Mouse (Mus musculus): ENCODE measurements around the gene Exoc7. TPM values are rescaled to one million over a fixed set of nuclear protein-coding genes. Genes with fewer than 3 reads are reported as not detected.
"Not testable (repeated sequence)": the region's sequence is repeated elsewhere in the genome, so short reads cannot be mapped to it uniquely, and the experiment has no call there.

Gene Exoc7
- polyA plus RNA-seq, 1 experiment from 2014 or later, result 73.3 TPM

DNA sequence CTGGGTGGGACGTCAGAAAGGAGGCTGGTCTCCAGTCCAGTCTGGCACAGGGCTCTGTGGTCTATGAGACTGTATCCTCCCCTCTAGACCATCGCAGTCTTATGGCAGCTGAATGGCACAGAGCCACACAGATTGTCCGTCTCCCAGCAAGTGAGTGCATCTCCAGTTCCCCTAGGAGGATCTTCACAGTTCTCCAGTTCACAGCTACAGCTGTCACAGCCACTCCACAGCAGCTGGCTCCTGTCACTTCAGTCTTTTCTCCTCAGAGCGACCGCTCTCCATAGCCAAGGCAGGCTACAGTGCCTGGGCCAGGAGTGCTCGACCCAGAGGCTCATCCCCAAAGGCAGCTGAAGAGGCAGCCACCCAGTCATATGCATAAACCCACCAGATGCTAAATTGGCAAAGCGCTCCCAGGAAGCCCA, 21.3 kb downstream of the Exoc7 start:
- Histone ChIP-seq H3K4me3 (replicated peaks) (no peak overlapping the region), H3K4me1 (peaks cover 7% of the 10 kb centered on the region), H3K27ac (no peak overlapping the region), H3K27me3 (peaks cover 52% of the 10 kb centered on the region), H3K9me3 (0 out of 2 replicates have a peak, but pooled peaks cover 4% of the 10 kb centered on the region), H3K9ac (no peak overlapping the region), H3K4me2 (no peak overlapping the region), H3K36me3 (replicated peaks) (peaks cover 37% of the 10 kb centered on the region)
- 83% methylated on average over 7 of the region's 7 CpGs for WGBS
- no peak for ATAC-seq (ENCODE audit: low FRiP score)

DNA sequence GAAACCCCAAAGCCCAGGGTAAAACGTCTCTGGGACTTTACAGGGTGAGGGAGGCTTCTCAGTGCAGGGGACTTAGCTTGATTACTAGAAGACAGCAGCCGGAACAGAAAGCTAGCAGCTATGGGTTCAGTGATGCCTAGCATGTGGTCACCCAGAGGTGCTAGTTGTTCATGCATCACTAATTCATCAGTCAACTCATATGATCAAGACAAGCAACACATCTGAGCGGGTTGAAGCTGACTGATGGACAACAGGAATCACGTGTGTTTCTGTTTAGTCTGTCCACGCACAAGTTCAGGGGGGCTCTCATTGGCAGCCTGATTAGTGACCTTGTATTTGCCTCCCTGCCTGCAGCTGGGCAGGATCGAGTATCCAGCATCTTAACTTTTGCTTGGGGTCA, 23.1 kb downstream of the Exoc7 start:
- Histone ChIP-seq H3K27me3 (peaks cover 65% of the 10 kb centered on the region), H3K4me2 (no peak overlapping the region), H3K36me3 (replicated peaks) (peaks cover 19% of the 10 kb centered on the region), H3K9ac (no peak overlapping the region), H3K9me3 (0 out of 2 replicates have a peak, but pooled peaks cover 4% of the 10 kb centered on the region), H3K27ac (no peak overlapping the region), H3K4me1 (peaks cover 7% of the 10 kb centered on the region), H3K4me3 (replicated peaks) (no peak overlapping the region)
- ATAC-seq (ENCODE audit: low FRiP score), result no peak
- 58% methylated on average over 6 of the region's 6 CpGs for WGBS

DNA sequence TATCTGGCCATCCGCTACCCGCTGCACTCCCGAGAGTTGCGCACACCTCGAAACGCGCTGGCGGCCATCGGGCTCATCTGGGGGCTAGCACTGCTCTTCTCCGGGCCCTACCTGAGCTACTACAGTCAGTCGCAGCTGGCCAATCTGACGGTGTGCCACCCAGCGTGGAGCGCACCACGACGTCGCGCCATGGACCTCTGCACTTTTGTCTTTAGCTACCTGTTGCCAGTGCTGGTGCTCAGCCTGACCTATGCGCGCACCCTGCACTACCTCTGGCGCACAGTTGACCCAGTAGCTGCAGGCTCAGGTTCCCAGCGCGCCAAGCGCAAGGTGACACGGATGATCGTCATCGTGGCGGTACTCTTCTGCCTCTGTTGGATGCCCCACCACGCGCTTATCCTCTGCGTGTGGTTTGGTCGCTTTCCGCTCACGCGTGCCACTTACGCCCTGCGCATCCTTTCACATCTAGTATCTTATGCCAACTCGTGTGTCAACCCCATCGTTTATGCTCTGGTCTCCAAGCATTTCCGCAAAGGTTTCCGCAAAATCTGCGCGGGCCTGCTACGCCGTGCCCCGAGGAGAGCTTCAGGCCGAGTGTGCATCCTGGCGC, 24.0 kb downstream of the Exoc7 start:
- H3K9ac ChIP-seq, result no peak overlapping the region
- H3K9me3 ChIP-seq, result 0 out of 2 replicates have a peak, but pooled peaks cover 4% of the 10 kb centered on the region
- no peak overlapping the region for H3K4me3 ChIP-seq (replicated peaks)
- 10% methylated on average over 48 of the region's 48 CpGs for WGBS
- peaks cover 65% of the 10 kb centered on the region for H3K27me3 ChIP-seq
- peaks cover 7% of the 10 kb centered on the region for H3K4me1 ChIP-seq
- no peak for ATAC-seq (ENCODE audit: low FRiP score)
- peaks cover 9% of the 10 kb centered on the region; the same call in 1 of the 2 replicates for H3K36me3 ChIP-seq (replicated peaks)
- H3K4me2 ChIP-seq, result no peak overlapping the region
- H3K27ac ChIP-seq, result no peak overlapping the region

DNA sequence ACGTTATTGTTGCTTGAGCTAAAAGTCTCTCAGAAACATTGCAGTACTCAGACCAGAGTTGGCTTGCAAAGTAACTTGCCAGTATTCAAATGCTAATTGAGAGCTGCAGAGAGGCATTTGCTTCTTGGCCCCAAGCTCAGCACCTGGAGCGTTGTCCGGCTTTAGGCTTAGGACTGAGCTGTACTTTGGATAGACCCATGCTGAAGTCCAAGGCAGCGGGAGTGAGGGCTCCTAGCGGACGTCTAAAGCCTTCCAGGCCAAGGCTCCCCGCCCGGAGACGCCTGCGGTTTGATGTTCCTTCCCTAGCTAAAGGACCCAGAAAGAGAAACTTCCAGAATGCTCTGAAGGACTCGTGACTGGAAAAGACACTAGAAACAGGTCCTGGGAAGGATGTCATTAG, 24.9 kb downstream of the Exoc7 start:
- H3K9ac ChIP-seq, result no peak overlapping the region
- H3K9me3 ChIP-seq, result 0 out of 2 replicates have a peak, but pooled peaks cover 4% of the 10 kb centered on the region
- H3K27ac ChIP-seq, result no peak overlapping the region
- H3K27me3 ChIP-seq, result peaks cover 65% of the 10 kb centered on the region
- H3K4me2 ChIP-seq, result no peak overlapping the region
- no peaks in the 10 kb centered on the region for H3K36me3 ChIP-seq (replicated peaks)
- WGBS, result 2% methylated on average over 11 of the region's 11 CpGs
- H3K4me3 ChIP-seq (replicated peaks), result peak overlapping the region; percentile 5
- ATAC-seq (ENCODE audit: low FRiP score), result no peak
- peaks cover 7% of the 10 kb centered on the region for H3K4me1 ChIP-seq

DNA sequence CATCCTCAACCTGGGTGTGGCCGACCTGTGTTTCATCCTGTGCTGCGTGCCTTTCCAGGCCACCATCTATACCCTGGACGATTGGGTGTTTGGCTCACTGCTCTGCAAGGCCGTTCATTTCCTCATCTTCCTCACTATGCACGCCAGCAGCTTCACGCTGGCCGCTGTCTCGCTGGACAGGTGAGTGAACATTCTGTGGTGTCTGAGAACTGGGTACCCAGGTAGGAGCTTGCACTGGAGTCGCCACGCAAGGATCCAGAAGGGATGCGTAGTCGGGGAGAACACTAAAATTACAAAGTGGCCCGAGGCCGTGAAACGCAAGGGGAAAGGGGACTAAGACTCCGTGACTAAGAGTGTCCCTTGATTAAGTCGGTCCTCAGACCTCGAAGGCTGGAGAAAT, 25.4 kb downstream of the Exoc7 start:
- Histone ChIP-seq H3K9ac (no peak overlapping the region), H3K27ac (no peak overlapping the region), H3K4me3 (replicated peaks) (peak overlapping the region; percentile 32), H3K4me1 (peaks cover 7% of the 10 kb centered on the region), H3K4me2 (peak overlapping the region; percentile 48), H3K27me3 (peaks cover 65% of the 10 kb centered on the region), H3K9me3 (0 out of 2 replicates have a peak, but pooled peaks cover 4% of the 10 kb centered on the region), H3K36me3 (replicated peaks) (no peaks in the 10 kb centered on the region)
- WGBS, result 1% methylated on average over 18 of the region's 18 CpGs
- no peak for ATAC-seq (ENCODE audit: low FRiP score)

DNA sequence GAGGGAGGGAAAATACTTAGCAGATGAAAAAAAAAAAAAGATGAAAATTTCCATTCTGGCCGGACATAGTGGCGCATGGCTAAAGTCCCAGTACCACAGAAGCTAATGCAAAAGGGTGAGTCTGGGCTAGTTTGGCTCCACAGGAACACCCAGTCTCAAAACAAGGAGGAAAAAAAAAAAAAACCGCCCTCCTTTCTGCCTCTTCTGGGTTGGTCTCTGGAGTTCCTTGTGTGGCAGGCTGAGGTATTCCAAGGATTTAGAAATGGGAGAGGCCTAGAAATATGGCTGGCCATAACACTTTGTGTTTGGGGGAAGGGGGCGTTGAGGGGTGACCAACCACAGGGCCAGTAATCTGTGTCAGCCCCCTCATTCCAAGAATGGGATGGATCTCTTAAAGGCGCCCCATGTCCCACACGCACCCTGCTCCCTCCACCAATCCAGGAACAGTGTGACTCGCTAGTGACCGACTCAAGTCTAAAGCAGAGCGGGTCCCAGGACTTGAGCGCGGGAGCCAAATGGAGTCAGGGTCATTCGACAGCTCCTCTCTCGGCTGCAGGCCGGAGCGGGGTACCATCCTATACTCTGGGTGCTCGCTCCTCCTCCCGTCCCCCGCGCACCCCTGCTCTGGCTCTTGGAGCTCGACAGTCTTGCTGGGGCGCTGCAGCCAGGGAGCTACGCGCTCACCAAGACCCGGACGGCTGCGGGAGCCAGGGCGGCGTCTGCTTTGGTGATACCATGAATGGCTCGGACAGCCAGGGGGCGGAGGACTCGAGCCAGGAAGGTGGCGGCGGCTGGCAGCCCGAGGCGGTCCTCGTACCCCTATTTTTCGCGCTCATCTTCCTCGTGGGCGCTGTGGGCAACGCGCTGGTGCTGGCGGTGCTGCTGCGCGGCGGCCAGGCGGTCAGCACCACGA, 26.0 kb downstream of the Exoc7 start, which contains the start of gene Galr2:
Gene Galr2 (plus strand): TSS at position 189 of the 913 bp plus-strand sequence.
- peak within 1 kb of the TSS; percentile 32 for H3K4me3 ChIP-seq (replicated peaks)
- H3K9me3 ChIP-seq, result 0 out of 2 replicates have a peak, but pooled peaks cover 4% of the 10 kb centered on the region
- peaks cover 64% of the 10 kb centered on the region for H3K27me3 ChIP-seq
- H3K9ac ChIP-seq, result 0 out of 2 replicates have a peak within 1 kb of the TSS, but pooled peaks have one; percentile 12
- no peak for ATAC-seq (ENCODE audit: low FRiP score)
- H3K36me3 ChIP-seq (replicated peaks), result no peaks in the 10 kb centered on the region
- H3K4me2 ChIP-seq, result peak within 1 kb of the TSS; percentile 48
- H3K4me1 ChIP-seq, result peaks cover 7% of the 10 kb centered on the region
- WGBS, result 6% methylated on average over 48 of the region's 48 CpGs
- no peak within 1 kb of the TSS for H3K27ac ChIP-seq

DNA sequence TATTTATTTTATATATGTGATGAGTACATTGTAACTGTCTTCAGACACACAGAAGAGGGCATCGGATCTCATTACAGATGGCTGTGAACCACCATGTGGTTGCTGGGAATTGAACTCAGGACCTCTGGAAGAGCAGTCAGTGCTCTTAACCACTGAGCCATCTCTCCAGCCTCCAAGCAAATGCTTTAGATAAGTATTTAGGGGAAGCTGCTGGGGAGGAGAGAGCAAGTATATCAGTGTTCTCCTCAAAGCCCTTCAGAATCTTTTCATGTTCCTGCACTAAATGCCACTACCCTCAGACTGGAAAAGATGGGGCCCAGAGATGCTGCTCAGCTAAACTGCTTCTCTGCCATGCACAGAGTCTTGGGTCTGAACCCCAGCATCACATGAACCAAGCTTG, 29.8 kb downstream of the Exoc7 start:
- Histone ChIP-seq H3K27me3 (peaks cover 26% of the 10 kb centered on the region), H3K4me1 (peaks cover 28% of the 10 kb centered on the region)
- H3K36me3 ChIP-seq (replicated peaks); H3K27ac ChIP-seq; H3K9ac ChIP-seq; H3K4me3 ChIP-seq (replicated peaks); H3K9me3 ChIP-seq; H3K4me2 ChIP-seq; ATAC-seq (ENCODE audit: low FRiP score): not testable (repeated sequence)
- WGBS, result 95% methylated on average over 1 of the region's 1 CpGs

DNA sequence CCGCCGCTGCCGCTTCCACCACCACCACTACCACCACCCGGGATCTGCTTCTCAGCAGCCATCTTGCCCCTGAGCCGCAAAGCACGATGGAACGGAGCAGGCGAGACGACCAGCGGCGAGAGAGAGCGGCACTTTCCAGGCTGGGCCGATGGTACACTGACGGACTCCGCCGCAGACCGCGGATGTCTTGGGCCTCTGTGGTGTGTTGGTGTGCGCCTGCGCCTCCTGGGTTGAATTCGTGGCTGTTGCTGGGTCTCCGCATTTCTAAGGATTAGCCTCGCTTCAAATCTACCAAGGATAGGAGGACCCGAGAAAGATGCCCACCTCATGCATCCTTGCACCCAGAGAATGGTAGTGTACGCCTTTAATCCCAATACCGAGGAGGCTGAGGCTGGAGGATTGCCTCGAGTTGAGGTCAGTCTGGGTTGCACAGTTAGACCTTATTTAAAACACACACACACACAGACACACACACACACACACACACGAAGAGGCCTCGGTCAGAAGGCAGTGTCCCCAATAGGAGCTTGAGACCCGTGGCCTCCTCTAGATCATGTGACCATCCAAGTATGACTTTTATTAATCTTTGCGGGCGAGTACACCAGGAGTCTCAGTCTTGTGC, 32.9 kb downstream of the Exoc7 start, which contains the start of gene Srp68:
Gene Srp68 (minus strand): TSS at position 173 of the 622 bp plus-strand sequence.
- Histone ChIP-seq H3K9me3 (no peaks in the 10 kb centered on the region), H3K4me1 (peaks cover 30% of the 10 kb centered on the region), H3K9ac (peak within 1 kb of the TSS; percentile 90), H3K4me2 (peak within 1 kb of the TSS; percentile 91), H3K4me3 (replicated peaks) (peak within 1 kb of the TSS; percentile 88), H3K27ac (peak within 1 kb of the TSS; percentile 89), H3K36me3 (replicated peaks) (peaks cover 21% of the 10 kb centered on the region), H3K27me3 (no peaks in the 10 kb centered on the region)
- ATAC-seq (ENCODE audit: low FRiP score), result peak; percentile 99
- 3% methylated on average over 32 of the region's 32 CpGs for WGBS

DNA sequence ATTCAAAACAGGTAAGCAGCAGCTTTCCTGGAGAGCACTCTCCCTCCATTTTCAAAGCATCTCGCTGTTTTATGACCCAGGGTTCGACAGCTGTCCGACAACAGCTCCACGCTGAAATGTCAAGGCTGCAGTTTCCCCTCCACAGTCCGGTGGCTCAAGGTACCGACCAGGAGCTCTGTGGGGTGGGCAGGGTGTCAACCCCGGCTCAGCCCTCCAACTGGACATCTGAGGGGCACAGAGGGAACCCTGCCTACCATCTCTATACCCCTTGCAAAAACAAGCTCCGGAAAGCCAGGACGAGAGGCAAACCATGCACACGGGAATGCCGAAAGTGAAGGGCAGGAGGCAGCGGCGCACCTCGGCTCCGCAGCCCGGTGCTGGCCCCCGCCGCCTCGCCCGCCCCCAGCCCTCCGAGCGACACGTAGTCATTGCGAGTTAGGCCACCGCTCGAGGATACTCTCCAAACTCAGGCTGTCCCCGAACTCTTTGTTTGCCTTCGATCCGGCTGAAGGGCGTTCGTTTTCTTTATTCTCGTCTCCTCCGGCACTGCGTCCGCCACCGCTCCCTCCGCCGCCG, 33.5 kb downstream of the Exoc7 start:
- under 1% methylated on average over 39 of the region's 39 CpGs for WGBS

DNA sequence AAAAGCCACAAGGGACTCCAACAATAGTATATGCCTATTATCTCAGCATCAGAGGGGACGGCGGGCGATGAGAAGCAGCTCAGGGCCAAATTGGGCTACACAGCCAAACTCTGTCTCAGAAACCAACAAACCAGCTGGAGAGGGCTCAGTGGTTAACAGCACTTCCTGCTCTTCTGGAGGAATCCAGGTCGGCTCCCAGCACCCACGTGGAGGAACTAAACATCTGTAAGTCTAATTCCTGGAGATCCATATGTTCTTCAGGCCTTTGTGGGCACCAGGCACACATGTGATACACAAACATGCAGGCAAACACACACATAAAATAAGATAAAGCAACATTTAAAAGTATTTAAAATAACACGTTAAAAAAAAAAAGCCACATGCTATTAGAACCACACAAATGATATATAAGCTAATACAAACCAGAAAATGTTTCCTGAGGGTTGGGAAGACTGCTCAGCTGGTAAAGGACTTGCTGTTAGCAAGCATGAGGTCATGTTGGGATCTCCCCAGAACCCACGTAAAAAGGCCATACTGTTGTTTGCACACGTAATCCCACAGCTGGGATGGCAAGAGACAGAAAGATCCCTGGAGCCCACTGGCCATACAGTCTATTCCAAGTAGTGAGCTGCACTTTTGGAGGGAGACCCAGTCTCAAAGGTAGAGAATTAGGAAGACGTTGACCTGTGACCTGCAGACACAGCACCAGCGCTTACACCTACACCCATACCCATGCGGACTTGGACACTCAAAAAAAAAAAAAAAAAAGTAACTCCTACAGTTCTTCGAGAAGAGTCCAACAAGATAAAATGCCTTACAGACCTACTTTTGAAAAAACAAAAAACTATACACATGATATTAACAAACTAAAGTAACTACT, 34.2 kb downstream of the Exoc7 start:
- Histone ChIP-seq H3K9me3 (no peaks in the 10 kb centered on the region), H3K27me3 (no peaks in the 10 kb centered on the region), H3K4me2 (peak overlapping the region; percentile 91), H3K4me3 (replicated peaks) (peak overlapping the region; percentile 88), H3K36me3 (replicated peaks) (peaks cover 32% of the 10 kb centered on the region), H3K4me1 (peaks cover 30% of the 10 kb centered on the region), H3K9ac (peak overlapping the region; percentile 90), H3K27ac (no peak overlapping the region)
- ATAC-seq (ENCODE audit: low FRiP score), result no peak
- 66% methylated on average over 12 of the region's 12 CpGs for WGBS

More for the DNA sequence above, 33.5 kb downstream of the Exoc7 start:
- peak overlapping the region; percentile 91 for H3K4me2 ChIP-seq
- H3K9me3 ChIP-seq, result no peaks in the 10 kb centered on the region
- peak overlapping the region; percentile 88 for H3K4me3 ChIP-seq (replicated peaks)
- ATAC-seq (ENCODE audit: low FRiP score), result peak; percentile 47
- peak overlapping the region; percentile 90 for H3K9ac ChIP-seq
- peak overlapping the region; percentile 89; the same call in 1 of the 2 replicates for H3K27ac ChIP-seq
- peaks cover 25% of the 10 kb centered on the region for H3K36me3 ChIP-seq (replicated peaks)
- H3K27me3 ChIP-seq, result no peaks in the 10 kb centered on the region
- H3K4me1 ChIP-seq, result peaks cover 30% of the 10 kb centered on the region

DNA sequence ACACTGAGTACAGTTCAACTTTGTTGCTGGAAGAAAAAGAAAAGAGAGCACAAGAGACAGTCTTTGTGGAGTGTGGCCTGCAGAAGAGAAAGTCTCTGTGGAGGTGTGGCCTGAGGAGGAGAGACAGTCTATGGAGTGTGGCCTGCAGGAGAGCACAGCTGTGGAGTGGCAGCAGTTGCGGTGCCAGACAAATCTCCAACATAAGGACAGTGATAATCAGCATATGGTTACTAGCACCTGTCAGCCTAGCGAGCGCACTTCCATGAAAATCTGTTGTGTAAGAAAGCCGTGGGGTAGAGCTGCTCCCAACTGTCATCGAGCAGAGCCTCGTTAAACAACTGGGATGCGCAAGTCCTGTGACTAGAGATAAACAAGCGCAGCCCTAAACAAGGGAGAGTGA, 37.5 kb downstream of the Exoc7 start:
- ATAC-seq (ENCODE audit: low FRiP score), result no peak
- Histone ChIP-seq H3K4me1 (peaks cover 25% of the 10 kb centered on the region), H3K9ac (no peak overlapping the region), H3K4me2 (no peak overlapping the region), H3K27ac (no peak overlapping the region), H3K9me3 (no peaks in the 10 kb centered on the region), H3K36me3 (replicated peaks) (peaks cover 63% of the 10 kb centered on the region), H3K27me3 (no peaks in the 10 kb centered on the region), H3K4me3 (replicated peaks) (no peak overlapping the region)
- WGBS, result 86% methylated on average over 8 of the region's 8 CpGs
